ENCODE assay signal across 8 mouse cellular contexts in the genomic region with DNA sequence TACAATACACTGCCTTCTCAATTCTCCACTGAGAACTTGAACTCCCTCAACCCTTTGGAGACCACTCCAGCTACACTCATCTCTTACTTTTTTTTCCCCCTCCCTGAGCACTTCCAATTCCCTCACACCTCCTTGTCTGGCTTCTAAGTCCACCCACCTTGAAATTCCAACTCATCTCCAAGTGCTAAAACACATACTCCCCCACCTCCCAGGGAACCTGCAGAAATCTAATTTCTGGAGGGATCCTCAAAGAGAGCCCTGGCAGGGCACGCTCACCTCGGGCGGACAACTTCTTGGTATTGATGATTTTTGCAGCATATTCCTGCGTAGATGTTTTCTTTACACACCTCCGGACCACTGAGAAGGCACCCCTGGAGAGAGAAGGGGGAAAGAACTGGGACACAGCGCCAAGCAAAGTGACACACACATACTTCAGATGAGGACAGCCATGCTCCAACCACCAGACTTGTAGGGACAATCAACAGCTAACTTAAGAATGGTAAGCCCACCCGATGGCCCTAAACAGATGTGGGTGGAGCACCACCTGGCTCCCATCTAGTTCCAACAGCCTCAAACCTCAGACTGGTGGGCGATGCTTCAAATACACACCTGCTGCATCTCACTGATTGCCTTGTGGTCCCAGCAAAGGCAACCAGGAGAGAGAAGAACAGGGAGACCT. TPM values are rescaled to one million over a fixed set of nuclear protein-coding genes. Genes with fewer than 3 reads are reported as not detected.
DNase-seq lines count a peak whose midpoint lies in the region; ATAC-seq lines count a peak whose summit lies in the region.

No protein-coding gene starts in this region.

- peak overlapping the region; percentile 88 for H3K9ac ChIP-seq in hindbrain, embryonic 13.5 days
- H3K9ac ChIP-seq in midbrain, embryonic 15.5 days = peak overlapping the region; percentile 88

- H3K4me1 ChIP-seq in embryonic facial prominence, embryonic 10.5 days = peaks cover 58% of the 10 kb centered on the region
- peaks cover 65% of the 10 kb centered on the region for H3K4me1 ChIP-seq in hindbrain, embryonic 13.5 days (replicated peaks)
- peaks cover 53% of the 10 kb centered on the region for H3K4me1 ChIP-seq in midbrain, embryonic 15.5 days

- H3K27ac ChIP-seq in embryonic facial prominence, embryonic 10.5 days (replicated peaks) = peak overlapping the region; percentile 89; the same call in 1 of the 2 replicates
- peak overlapping the region; percentile 87 for H3K27ac ChIP-seq in hindbrain, embryonic 13.5 days
- H3K27ac ChIP-seq in midbrain, embryonic 15.5 days = peak overlapping the region; percentile 81

- H3K9me3 ChIP-seq in embryonic facial prominence, embryonic 10.5 days = no peaks in the 10 kb centered on the region
- H3K9me3 ChIP-seq in hindbrain, embryonic 13.5 days = no peaks in the 10 kb centered on the region
- H3K9me3 ChIP-seq in midbrain, embryonic 15.5 days = no peaks in the 10 kb centered on the region

- intact Hi-C loops in left cerebral cortex, postnatal 25 days (cut with DNase I) = loop anchor here (5.0 kb wide), 1 partner anchor 35 kb away; no protein-coding TSS in a partner anchor
- intact Hi-C loops in left cerebral cortex, postnatal 10 days (cut with DNase I) = loop anchor here (2.0 to 5.0 kb wide), 2 partner anchors 26 to 35 kb away; no protein-coding TSS in a partner anchor

- peak overlapping the region; percentile 96 for H3K4me3 ChIP-seq in embryonic facial prominence, embryonic 10.5 days
- H3K4me3 ChIP-seq in hindbrain, embryonic 13.5 days = peak overlapping the region; percentile 84
- H3K4me3 ChIP-seq in midbrain, embryonic 15.5 days = peak overlapping the region; percentile 90

- H3K36me3 ChIP-seq in embryonic facial prominence, embryonic 10.5 days (replicated peaks) = peaks cover 50% of the 10 kb centered on the region
- H3K36me3 ChIP-seq in hindbrain, embryonic 13.5 days = peaks cover 37% of the 10 kb centered on the region
- H3K36me3 ChIP-seq in midbrain, embryonic 15.5 days (replicated peaks) = peaks cover 13% of the 10 kb centered on the region; the same call in 1 of the 2 replicates

- H3K27me3 ChIP-seq in embryonic facial prominence, embryonic 10.5 days (replicated peaks; ENCODE audit: low read depth, poor library complexity, severe bottlenecking) = no peaks in the 10 kb centered on the region
- H3K27me3 ChIP-seq in hindbrain, embryonic 13.5 days = no peaks in the 10 kb centered on the region
- no peaks in the 10 kb centered on the region for H3K27me3 ChIP-seq in midbrain, embryonic 15.5 days (replicated peaks)

- WGBS in embryonic facial prominence, embryonic 10.5 days = 73% methylated on average over 8 of the region's 8 CpGs
- WGBS in hindbrain, embryonic 13.5 days = 75% methylated on average over 8 of the region's 8 CpGs
- WGBS in midbrain, embryonic 15.5 days = 66% methylated on average over 8 of the region's 8 CpGs

- no peak for ATAC-seq in hindbrain, embryonic 13.5 days (ENCODE audit: low FRiP score)
- no peak for ATAC-seq in midbrain, embryonic 15.5 days (replicated peaks)

- peak; percentile 31 to 79 for DNase-seq in left cerebral cortex, postnatal 25 days (ENCODE audit: low spot score in 2 of 2)
- DNase-seq in left cerebral cortex, postnatal 10 days (ENCODE audit: extremely low spot score in 1 of 2, low spot score in 2 of 2) = no peak
- DNase-seq in embryonic facial prominence, embryonic 10.5 days (ENCODE audit: low spot score) = no peak
- DNase-seq in gastrocnemius, postnatal 25 days = no peak
- DNase-seq in right cerebral cortex, postnatal 36 days (ENCODE audit: low spot score in 2 of 2) = no peak
- no peak for DNase-seq in layer of hippocampus, postnatal 10 days (ENCODE audit: low spot score in 2 of 2)

- H3K4me2 ChIP-seq in hindbrain, embryonic 13.5 days = peak overlapping the region; percentile 74
- H3K4me2 ChIP-seq in midbrain, embryonic 15.5 days = peak overlapping the region; percentile 85

RNA-seq across cellular contexts. Expression of gene Camk2g, which starts 1.5 kb away (rescaled TPM):
- 100 to 1,000 TPM; 292 to 312 TPM for total RNA-seq in left cerebral cortex, postnatal 25 days (2021)
- 100 to 1,000 TPM; 255 to 269 TPM for total RNA-seq in left cerebral cortex, postnatal 10 days (2021)
- polyA plus RNA-seq in embryonic facial prominence, embryonic 10.5 days (2016; fragmentation: Nextera tagmentation; extraction: Ambion mirVana) = 43.9 and 50.6 TPM in 2 replicates
- polyA plus RNA-seq in hindbrain, embryonic 13.5 days (2015; fragmentation: Nextera tagmentation; extraction: Ambion mirVana) = 116 and 131 TPM in 2 replicates
- 140 and 144 TPM in 2 replicates for polyA plus RNA-seq in midbrain, embryonic 15.5 days (2015; fragmentation: Nextera tagmentation; extraction: Ambion mirVana)
- total RNA-seq in gastrocnemius, postnatal 25 days (2021) = 100 to 1,000 TPM; 149 to 190 TPM
- 100 to 1,000 TPM; 201 to 207 TPM for total RNA-seq in layer of hippocampus, postnatal 10 days (2021)

RNA-seq across cellular contexts. Expression of gene Plau, which starts 44.1 kb away (rescaled TPM):
- total RNA-seq in left cerebral cortex, postnatal 25 days (2021) = 1 to 10 TPM; 5.9 to 7.8 TPM
- total RNA-seq in left cerebral cortex, postnatal 10 days (2021) = 1 to 10 TPM; 3.4 to 4.2 TPM
- 0.67 and 1.0 TPM in 2 replicates for polyA plus RNA-seq in embryonic facial prominence, embryonic 10.5 days (2016; fragmentation: Nextera tagmentation; extraction: Ambion mirVana)
- 0.40 and 0.45 TPM in 2 replicates for polyA plus RNA-seq in hindbrain, embryonic 13.5 days (2015; fragmentation: Nextera tagmentation; extraction: Ambion mirVana)
- polyA plus RNA-seq in midbrain, embryonic 15.5 days (2015; fragmentation: Nextera tagmentation; extraction: Ambion mirVana) = 0.23 and 0.31 TPM in 2 replicates
- 10 to 100 TPM; 19.1 to 19.6 TPM for total RNA-seq in gastrocnemius, postnatal 25 days (2021)
- total RNA-seq in layer of hippocampus, postnatal 10 days (2021) = 1 to 10 TPM; 4.3 to 4.6 TPM

RNA-seq across cellular contexts. Expression of gene Ndst2, which starts 58.0 kb away (rescaled TPM):
- 10 to 100 TPM; 14.9 to 17.4 TPM for total RNA-seq in left cerebral cortex, postnatal 25 days (2021)
- 10 to 100 TPM; 17.3 to 21.8 TPM for total RNA-seq in left cerebral cortex, postnatal 10 days (2021)
- 24.4 and 25.6 TPM in 2 replicates for polyA plus RNA-seq in embryonic facial prominence, embryonic 10.5 days (2016; fragmentation: Nextera tagmentation; extraction: Ambion mirVana)
- 16.7 and 19.1 TPM in 2 replicates for polyA plus RNA-seq in hindbrain, embryonic 13.5 days (2015; fragmentation: Nextera tagmentation; extraction: Ambion mirVana)
- polyA plus RNA-seq in midbrain, embryonic 15.5 days (2015; fragmentation: Nextera tagmentation; extraction: Ambion mirVana) = 19.4 and 19.9 TPM in 2 replicates
- 1 to 10 TPM; 6.0 to 6.6 TPM for total RNA-seq in gastrocnemius, postnatal 25 days (2021)
- total RNA-seq in layer of hippocampus, postnatal 10 days (2021) = 10 to 100 TPM; 17.9 to 19.4 TPM

Comparison
In these comparisons a context has a peak if more than half of its experiments do, and no peak if none do; other contexts are left out.
1. DNase-seq: peak in left cerebral cortex, postnatal 25 days (2 of 2); none in left cerebral cortex, postnatal 10 days (0 of 2), embryonic facial prominence, embryonic 10.5 days (single experiment), gastrocnemius, postnatal 25 days (single experiment), right cerebral cortex, postnatal 36 days (0 of 2) and layer of hippocampus, postnatal 10 days (0 of 2).
2. Peak in every context shown above with its lines, with median percentiles within 50 percentile points of each other: H3K27ac ChIP-seq and H3K4me3 ChIP-seq.